Mouse (Mus musculus): ENCODE results near the gene Sbpl.

GRCm38 (mm10) chr17:23960084-23960738 lies 5.1 kb upstream of the Sbpl start:
- TF ChIP-seq CTCF (conservative IDR thresholded peaks at IDR 0.05; ENCODE audit: low read length) (peak; percentile 94), POU5F1 (IDR thresholded peaks at IDR 0.05; ENCODE audit: borderline replicate concordance, low read length) (no peak)

Measured in E14TG2a.4 (cell line).